Mouse (Mus musculus): ENCODE data around the gene Rps9.

GRCm38 (mm10) chr7:3698471-3698870 lies 5.3 kb upstream of the Rps9 start:
- no peak for TF ChIP-seq POLR2A (IDR thresholded peaks at IDR 0.05; ENCODE audit: low read depth, low read length)
- TF ChIP-seq CTCF (IDR thresholded peaks at IDR 0.05; ENCODE audit: extremely low read depth, insufficient read depth, insufficient read length, insufficient replicate concordance), result no peak
